Mouse (Mus musculus) adrenal gland (tissue): ENCODE results near the gene Slc3a2.
"Not testable (repeated sequence)": the region's sequence is repeated elsewhere in the genome, so short reads cannot be mapped to it uniquely, and the experiment has no call there.

Experiments
- intact Hi-C: fragments of 180-260 bp; cut with DNase I; formaldehyde crosslinking; loops from one replicate; pipeline ENCODE4 v1.15.1; 2025

The Slc3a2 gene

DNA sequence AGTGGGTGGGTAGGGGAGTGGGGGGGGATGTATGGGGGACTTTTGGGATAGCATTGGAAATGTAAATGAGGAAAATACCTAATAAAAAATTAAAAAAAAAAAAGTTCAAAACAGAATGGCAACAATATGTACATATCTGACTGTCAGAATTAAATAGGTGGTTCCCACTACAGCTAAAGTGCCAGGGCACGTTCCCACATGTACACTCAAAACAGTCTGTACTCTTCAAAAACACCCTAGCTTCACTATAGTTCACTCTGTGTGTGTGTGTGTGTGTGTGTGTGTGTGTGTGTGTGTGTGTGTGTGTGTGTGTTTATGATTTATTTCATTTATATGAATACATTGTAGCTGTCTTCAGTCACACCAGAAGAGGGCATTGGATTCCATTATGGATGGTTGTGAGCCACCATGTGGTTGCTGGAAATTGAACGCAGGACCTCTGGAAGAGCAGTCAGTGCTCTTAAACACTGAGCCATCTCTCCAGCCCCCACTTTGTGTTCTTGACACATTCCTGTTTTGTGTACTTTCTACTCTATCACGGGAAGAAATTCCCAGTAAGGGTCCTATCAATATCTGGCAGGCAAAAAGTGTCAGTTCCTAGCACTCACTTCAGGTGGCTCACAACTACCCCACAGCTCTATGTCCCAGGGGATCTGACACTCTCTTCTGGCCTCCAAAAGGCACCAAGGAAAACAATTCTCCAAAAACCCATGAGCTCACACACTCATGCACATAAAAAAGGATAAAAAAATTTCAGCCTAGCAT, 5.3 kb upstream of the Slc3a2 start:
- intact Hi-C loops, result not testable (repeated sequence)

DNA sequence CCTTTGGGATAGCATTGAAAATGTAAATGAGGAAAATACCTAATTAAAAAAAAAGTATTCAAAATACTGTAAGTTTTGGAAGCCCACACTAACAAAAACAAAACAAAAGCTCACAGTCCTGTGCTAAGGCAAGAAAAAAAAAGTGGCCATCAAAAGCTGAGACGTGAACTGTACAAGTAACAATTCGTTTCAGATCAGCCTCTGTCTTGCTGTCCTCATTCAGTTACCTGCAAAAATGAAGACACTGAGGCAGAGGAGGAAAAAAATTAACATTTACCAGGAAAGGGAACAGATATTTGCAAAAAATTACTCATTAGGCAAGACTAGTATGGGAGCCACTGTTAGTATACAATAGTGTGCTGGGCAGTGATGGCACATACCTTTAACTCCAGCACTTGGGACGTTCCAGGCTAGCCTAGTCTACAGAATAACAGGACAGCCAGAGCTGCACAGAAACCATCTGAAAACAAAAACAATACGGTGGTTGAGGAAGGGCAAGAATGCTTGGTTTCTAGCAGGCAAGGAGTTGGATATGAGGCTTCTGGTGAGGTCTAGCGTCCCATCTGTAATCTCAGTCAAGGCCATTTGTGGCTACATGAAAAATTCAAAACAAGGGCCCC, 4.4 kb upstream of the Slc3a2 start:
- intact Hi-C loops, result no loop called here

DNA sequence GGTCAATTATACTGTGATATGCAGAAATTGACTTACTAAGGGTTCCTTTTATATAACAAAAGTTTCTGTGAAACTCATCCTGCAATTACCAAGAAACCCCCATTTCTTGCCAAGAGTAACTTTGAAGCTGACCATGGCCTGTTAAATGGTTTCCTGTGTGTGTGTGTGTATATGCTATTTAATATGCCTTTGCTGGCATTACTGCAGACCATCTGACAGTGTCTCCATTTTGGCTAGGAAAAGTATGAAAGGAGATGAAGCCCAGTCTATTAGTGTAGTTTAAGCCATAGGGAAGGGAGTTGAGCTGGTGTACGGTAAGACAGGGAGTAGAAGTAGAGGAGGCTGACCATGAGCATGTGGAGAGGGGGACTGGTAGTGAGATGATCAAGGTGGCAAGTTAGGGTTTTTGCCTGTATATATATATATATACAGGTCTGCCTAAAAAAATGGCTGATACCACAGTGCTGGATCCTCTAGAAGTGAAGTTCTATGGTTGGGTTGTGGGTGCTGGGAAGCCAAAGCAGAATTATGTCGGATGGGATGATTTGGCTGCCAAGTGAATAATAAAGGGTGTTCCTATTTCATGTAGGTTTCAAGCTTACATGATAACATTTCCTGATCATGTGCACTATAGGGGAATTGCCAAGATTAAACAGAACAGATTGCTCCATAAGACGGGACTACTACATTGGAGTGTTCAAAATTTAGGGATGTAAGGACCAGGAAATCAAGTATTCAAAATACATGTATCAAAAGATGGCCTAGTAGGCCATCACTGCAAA, 3.6 kb upstream of the Slc3a2 start:
- intact Hi-C loops, result no loop called here

DNA sequence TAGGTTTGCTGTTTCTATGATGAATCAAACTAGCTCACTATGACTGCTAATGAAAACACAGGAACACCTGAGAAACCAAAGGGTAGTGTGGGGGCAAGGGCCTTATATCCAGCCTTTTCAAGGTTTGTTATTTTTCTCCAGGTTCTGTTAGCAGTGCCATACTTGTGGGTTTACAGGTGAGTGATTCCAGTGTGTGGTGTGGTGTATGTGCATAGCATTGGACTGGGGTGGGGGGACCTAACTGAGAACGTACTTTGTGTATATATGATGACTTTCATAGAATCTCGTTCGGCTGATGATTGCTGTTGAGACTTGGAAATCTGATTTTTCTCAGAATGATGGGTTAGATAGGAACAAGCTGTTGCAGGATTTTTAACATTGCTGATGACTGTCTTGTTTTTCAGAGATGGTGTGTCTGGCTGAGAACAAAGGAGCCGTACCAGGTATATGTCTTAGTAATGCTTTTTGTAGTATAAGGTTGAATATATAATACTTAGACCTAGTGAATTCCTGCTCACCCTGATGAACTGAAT, 2.0 kb upstream of the Slc3a2 start:
- intact Hi-C loops, result no loop called here

DNA sequence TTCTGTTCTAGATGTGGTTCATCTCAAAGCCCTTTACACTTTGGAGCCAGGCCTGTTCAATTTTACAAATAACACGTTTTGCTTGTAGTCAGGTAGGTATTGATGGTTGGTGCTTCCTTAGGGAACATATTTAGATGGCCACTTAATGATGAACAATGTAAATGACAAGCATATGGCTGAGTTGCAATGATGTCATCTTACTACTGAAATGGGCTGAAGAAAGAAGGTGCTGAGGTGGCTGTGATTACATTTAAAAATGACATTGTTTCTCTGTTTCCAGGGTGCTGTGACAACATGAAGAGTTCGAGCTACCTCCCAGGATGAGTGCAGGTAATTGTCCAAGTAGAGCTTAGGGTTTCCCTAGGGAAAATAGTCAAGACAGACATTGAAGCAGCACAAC, 1.2 kb upstream of the Slc3a2 start:
- intact Hi-C loops, result no loop called here

DNA sequence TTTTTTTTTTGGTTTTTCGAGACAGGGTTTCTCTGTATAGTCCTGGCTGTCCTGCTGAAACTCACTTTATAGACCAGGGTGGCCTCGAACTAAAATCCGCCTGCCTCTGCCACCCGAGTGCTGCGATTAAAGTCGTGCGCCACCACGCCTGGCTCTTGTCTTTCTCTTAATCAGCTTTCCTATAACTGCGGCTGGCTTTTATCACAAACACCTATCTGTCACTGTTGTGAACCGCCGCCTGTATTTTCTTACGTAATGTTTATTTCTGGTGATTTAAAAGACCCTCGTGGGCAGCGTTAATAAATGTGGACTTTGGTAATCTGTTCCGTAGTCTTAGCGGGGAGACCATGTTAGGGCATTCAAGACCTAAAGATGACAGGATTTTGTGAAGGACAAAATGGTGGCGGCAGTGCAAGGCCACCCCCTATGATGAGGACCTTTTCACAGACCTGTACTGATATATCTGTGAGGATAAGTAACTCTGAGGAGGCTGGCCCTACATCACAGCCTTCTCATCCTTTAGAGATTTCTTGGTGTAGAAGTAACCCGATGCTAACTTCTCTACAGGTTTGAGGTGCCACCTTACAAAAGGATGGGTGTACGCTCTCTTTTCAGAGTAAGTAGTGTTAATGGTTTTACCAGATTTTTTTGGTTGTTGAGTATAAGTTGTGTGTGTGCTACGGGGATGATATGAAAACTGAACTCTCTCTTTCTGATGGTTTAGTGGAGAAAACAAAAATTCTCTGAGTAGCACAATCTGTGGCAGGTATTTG, 591 bp upstream of the Slc3a2 start:
- intact Hi-C loops, result no loop called here

DNA sequence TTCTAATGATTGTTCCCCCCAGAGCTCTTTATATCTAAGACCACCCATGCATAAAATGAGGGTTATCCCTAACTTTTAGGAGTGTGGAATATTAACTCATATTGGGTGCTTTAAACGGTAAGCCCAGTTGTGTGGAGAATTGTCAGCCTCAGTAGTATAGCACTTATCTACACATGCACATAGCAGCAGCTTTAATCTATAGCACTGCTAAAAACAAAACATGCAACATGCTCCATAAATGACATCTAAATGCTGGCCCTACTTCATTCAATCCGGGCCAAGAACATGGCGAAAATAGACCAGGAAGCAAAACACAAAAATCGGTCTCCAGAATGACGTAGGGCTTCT, 636 bp downstream of the Slc3a2 start:
- intact Hi-C loops, result no loop called here

DNA sequence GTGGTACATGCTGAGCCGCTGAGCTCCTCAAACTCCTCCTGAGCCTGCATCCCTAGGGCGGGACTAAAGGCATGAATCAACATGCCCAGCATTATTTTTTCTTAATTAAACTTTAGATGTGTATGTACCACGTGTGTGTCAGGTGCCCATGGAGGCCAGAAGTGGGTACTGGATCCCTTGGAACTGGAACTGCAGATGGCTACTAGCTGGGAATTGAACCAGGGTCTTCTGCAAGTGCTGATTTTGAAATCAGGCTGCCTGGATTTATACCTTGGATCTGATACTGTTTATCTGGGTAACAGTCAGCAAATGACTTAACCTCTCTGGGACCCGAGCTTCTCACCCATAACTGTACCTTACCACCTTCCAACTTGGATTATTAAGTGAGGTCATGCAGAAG, 1.1 kb downstream of the Slc3a2 start:
- intact Hi-C loops, result no loop called here

DNA sequence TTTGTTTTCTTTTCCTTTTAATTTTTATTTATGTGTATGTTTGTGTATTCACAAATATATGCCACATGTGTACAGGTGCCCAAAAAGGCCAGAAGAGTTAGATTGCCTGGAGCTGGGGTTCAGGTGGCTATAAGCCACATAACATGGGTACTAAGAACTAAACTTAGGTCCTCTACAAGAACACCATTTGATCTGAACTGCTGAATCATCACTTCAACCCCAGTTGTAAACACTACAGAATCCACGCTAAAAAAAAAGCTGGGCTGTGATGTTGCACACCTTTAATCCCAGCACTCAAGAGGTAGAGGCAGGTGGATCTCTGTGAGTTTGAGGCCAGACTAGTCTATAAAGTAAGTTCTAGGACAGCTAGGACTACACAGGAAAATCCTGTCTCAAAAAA, 1.8 kb downstream of the Slc3a2 start:
- intact Hi-C loops, result no loop called here

DNA sequence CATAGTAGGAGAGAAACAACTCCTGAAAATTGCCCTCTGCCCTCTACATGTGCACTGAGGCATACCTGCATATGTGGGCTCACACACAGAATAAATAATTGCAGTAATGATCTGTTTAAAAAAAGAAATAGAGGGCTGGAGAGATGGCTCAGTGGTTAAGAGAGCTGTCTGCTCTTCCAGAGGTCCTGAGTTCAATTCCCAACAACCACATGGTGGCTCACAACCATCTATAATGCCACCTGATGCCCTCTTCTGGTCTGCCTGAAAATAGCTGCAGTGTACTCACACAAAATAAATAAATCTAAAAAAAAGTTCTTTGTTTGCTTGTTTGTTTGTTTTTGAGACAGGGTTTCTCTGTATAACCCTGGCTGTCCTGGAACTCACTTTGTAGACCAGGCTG, 4.1 kb downstream of the Slc3a2 start:
- intact Hi-C loops, result loop anchor here (10.0 kb wide), 1 partner anchor 396 kb away; no protein-coding TSS in a partner anchor

DNA sequence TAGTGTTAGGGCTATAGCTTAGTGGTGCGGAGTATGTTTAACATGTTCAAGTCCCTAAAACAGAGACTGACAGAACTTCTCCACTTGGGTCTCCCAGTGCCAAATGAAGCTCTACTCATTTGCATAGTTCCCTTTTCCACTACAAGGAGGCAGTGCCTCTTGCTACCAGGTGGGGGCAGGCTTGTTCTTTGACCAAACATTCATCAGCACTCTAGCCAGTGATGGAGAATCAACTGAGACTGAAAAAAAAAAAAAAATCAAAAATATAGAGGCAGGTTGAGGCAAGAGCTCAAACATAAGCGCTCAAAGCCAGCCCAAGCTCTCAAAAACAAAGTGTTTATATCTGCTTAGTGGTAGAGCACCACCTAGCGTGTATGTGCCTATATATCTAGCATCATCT, 4.8 kb downstream of the Slc3a2 start:
- intact Hi-C loops, result loop anchor here (10.0 kb wide), 1 partner anchor 396 kb away; no protein-coding TSS in a partner anchor

DNA sequence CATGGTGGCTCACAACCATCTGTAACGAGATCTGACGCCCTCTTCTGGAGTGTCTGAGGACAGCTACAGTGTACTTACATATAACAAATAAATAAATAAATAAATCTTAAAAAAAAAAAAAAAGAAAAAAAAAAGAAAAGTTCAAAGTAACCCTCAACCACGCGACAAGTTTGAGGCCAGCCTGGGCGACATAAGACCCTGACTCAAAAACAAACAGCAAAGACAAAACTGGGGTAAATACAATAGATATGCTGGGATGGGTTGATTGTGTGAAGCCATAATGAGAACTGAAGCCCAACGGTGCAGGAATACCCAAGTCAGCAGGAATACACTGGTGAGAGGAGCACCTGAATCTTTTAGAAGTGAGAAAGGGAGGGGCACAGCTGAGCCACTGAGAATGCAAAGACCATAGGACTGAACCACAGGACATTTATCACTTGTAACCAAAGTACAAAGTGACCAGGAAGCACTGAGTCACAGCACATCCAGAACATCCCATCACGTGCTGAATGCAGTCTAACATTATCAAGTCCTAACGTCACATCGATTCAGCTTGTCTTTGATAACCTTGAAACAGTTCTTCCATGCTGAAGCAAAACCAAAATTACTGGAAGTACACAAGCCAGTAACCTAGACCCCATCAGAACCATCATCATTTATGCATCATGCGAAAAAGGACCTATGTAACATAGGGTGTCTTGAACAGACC, 6.2 kb downstream of the Slc3a2 start:
- intact Hi-C loops, result loop anchor here (10.0 kb wide), 1 partner anchor 398 kb away; no protein-coding TSS in a partner anchor

DNA sequence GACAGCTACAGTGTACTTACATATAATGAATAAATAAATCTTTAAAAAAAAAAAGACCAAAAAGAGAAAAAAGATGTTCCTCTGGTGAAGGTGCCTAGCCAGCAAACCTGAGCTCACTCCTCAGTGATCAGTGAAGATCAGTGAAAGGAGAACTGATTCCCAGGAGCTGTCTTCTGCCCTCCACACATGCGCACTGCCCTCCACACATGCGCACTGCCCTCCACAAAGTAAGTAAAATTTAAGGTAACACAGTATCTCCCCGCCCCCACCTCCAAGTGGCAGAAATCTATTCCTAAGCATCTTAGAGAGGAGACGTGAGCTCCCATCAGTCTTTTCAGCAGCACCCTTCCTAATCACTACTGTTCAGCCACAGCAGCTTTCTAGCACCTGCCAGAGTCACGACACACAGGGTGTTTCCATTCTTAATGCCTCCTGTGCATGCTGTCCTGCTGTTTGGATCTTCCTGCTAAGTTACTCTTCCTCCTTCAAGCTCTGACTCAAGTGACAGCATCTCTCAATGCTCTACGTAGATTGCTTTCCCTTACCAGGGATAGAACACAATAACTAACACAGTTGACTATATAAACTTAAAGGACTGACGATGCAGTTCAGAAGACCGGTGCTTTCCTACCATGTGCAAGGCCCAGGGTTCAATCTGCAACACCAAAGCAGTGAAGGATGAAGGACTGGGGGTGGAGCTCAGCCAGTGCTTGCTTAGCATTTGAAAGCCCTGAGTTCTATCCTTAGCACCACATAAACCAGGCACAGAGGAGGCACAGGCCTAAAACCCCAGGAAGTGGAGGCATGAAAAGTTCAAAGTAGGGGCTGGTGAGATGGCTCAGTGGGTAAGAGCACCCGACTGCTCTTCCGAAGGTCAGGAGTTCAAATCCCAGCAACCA, 7.1 kb downstream of the Slc3a2 start:
- intact Hi-C loops, result loop anchor here (10.0 kb wide), 1 partner anchor 399 kb away; no protein-coding TSS in a partner anchor

DNA sequence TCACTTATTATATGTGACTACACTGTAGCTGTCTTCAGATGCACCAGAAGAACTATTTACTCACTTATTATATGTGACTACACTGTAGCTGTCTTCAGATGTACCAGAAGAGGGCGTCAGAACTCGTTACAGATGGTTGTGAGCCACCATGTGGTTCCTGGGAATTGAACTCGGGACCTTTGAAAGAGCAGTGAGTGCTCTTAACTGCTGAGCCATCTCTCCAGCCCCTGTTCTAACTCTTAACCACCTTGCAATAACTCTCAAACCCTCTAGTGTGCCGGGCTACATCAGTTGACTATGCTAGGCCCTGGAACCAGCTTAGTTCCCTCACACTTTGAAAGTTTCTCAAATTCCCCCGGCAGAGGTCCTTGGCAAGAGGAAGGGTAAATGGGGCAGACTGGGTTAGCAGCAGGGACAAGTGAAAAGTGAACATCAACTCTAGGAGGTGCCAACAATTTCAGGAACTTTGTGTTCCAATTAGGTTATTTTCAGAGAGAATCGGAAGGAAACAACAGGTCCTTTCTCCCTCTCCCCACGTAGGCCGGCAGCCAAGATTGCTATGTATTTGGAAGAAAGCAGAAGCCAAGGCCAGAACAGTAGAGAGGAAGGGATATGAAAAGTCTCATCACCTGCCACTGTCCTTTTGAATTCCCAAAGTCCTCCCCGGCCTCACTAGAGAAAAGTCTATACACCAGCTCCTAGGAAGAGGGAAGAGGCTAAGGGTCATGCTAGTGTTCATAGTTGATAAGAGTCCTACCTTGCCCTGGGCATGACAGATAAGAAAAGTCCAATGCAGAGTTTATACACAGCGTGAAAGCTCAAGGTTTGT, 8.3 kb downstream of the Slc3a2 start:
- intact Hi-C loops, result loop anchor here (10.0 kb wide), 1 partner anchor 400 kb away; no protein-coding TSS in a partner anchor

DNA sequence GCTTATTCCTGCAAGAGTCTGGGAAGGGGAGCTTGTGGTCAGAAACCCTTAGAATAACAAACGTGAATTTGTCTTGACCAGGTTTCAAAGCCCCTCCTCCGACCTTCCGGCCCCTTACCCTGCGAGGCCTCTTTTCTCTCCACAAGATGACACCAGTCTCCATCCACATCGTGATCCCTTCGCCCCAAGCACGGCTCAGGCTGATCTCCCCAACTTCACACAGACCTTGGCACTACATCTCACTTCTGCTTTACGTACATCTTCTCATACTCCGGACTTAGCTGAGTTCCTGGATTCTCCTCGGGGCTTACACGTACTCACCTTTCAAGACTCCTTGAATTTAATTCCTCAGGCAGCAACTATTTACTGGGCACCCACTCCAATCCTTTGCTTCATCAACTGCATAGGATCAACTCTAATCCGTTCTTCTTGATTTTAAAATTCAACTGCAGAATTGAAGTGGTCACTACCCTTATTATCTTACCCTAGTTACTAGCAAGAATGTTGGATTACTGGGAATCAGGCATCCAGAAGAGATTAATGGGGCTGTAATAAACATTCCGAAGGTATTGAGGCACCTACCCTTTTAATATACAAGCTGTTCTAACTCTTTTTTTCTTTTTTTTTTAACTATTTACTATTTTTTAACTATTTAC, 9.0 kb downstream of the Slc3a2 start:
- intact Hi-C loops, result loop anchor here (10.0 kb wide), 1 partner anchor 401 kb away; no protein-coding TSS in a partner anchor

DNA sequence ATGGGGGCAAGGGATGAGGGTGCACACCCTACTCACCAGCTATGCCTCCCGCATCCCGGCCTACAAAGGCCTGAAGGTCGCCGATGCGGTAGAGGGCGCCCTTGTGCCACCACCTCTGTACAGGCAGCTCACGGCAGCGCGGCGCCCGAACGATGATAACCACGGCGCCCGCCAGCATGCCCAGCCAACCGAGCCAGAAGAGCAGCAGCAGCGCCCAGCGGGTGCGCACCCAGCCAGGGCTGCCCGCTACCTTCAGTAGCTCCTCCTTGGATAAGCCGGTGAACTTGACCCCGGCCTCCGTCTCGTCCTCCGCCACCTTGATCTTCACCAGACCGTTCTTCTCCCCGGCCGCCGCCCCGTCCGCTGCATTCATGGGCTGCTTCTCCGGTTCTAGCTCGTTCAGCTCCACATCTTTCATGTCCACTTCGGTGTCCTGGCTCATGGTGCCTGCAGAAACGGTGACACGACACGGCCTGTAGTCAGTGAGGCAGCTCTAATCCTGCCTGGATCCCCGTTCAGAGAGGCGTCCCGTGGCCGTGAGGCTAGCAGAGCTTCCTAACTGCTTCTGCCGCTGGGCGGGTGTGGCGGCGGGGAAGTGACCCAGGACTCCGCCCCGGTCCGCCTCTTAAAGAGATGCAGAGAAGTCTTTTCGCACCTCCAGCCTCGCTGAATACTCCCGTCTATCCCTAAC, 9.7 kb downstream of the Slc3a2 start:
- intact Hi-C loops, result loop anchor here (10.0 kb wide), 1 partner anchor 401 kb away; no protein-coding TSS in a partner anchor

DNA sequence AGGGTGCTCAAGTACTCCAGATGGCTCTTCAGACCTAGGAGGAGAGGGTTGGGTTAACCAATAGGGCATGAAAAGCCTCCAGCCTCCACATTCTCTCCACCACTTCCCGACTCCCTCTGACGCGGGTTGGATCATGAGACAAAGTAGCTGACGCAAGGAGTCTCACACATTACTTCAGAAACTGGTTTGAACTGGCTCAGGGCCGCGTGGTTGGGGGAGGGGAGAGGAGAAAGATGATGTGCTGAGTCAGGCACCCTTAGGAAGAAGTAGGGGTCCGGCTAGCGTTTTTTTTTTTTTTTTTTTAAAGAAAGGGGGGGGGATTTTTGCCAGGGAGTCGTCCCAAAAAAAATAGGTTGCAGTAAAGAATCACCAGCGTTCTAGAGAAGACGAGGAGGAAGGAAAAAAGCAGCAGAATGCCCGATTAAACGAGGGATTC, 10.3 kb downstream of the Slc3a2 start:
- intact Hi-C loops, result loop anchor here (10.0 kb wide), 1 partner anchor 402 kb away; no protein-coding TSS in a partner anchor
